Mouse (Mus musculus) CD4-positive helper T cell, adult 2 months (primary cell): Measurements from ENCODE around the gene Ripor1.

ENCODE experiments used
- DNase-seq: peaks from one replicate; pipeline ENCODE4 v3.0.0-alpha.2; 2012; ENCODE audit warnings: low read depth, missing footprints, low spot score

Ripor1 gene

GRCm38 (mm10) chr8:105605491-105606188, 585 bp downstream of the Ripor1 start:
- no peak for DNase-seq

- peak; percentile 69 for DNase-seq
These were observed 1.4 kb downstream of the Ripor1 start for GRCm38 (mm10) chr8:105606189-105607023.

- no peak for DNase-seq
These were observed 2.0 kb downstream of the Ripor1 start for GRCm38 (mm10) chr8:105607062-105607461.

- DNase-seq: peak; percentile 56
These were observed 2.6 kb downstream of the Ripor1 start for GRCm38 (mm10) chr8:105607684-105608083.

GRCm38 (mm10) chr8:105609355-105609754, 4.3 kb downstream of the Ripor1 start:
- DNase-seq: no peak

- no peak for DNase-seq
These were observed 4.7 kb downstream of the Ripor1 start for GRCm38 (mm10) chr8:105609771-105610170.

- no peak for DNase-seq
These were observed 6.8 kb downstream of the Ripor1 start for GRCm38 (mm10) chr8:105611836-105612235.

GRCm38 (mm10) chr8:105613037-105613436, 8.0 kb downstream of the Ripor1 start:
- DNase-seq: no peak

- DNase-seq: peak; percentile 72
These were observed 8.9 kb downstream of the Ripor1 start for GRCm38 (mm10) chr8:105613830-105614511.

GRCm38 (mm10) chr8:105615942-105616341, 10.9 kb downstream of the Ripor1 start:
- DNase-seq: no peak

- DNase-seq: peak; percentile 30
These were observed 12.6 kb downstream of the Ripor1 start for GRCm38 (mm10) chr8:105617451-105618278.

- no peak for DNase-seq
These were observed 13.2 kb downstream of the Ripor1 start for GRCm38 (mm10) chr8:105618279-105618634.

GRCm38 (mm10) chr8:105618892-105619591, 14.0 kb downstream of the Ripor1 start:
- no peak for DNase-seq

- no peak for DNase-seq
These were observed 15.2 kb downstream of the Ripor1 start for GRCm38 (mm10) chr8:105620211-105620610.

- DNase-seq: no peak
These were observed 16.1 kb downstream of the Ripor1 start for GRCm38 (mm10) chr8:105620946-105621720.

- DNase-seq: no peak
These were observed 16.8 kb downstream of the Ripor1 start for GRCm38 (mm10) chr8:105621841-105622240.

- peak; percentile 91 for DNase-seq
These were observed 17.4 kb downstream of the Ripor1 start for GRCm38 (mm10) chr8:105622421-105622920.

GRCm38 (mm10) chr8:105623118-105623517, 18.1 kb downstream of the Ripor1 start:
- peak; percentile 92 for DNase-seq

- no peak for DNase-seq
These were observed 18.7 kb downstream of the Ripor1 start for GRCm38 (mm10) chr8:105623679-105624245.
